Mouse (Mus musculus) heart, embryonic 16.5 days (tissue): ENCODE results near the gene Cdc20b. TPM values are rescaled to one million over a fixed set of nuclear protein-coding genes. Genes with fewer than 3 reads are reported as not detected.

Experiments
- ATAC-seq: fragments of 200-750 bp; cut with Nextera tagmentation; replicated peaks from 2 replicates; pipeline ENCODE4 v1.8.0; 2017; ENCODE audit warnings: moderate number of reproducible peaks; ENCODE audit not compliant: insufficient read depth, low FRiP score; ENCODE audit errors: extremely low read depth
- H3K27ac ChIP-seq: fragments of 300-500 bp; sonication (generic); 2 replicates; pipeline ENCODE4 v1.5.1; 2014; ENCODE audit warnings: mild to moderate bottlenecking, low read length, control low read depth, moderate library complexity
- H3K27me3 ChIP-seq: fragments of 300-500 bp; sonication (generic); 2 replicates; pipeline ENCODE4 v1.6.1; 2014; ENCODE audit warnings: low read length, mixed read lengths; ENCODE audit not compliant: control insufficient read depth, insufficient read depth
- H3K36me3 ChIP-seq: fragments of 300-500 bp; sonication (generic); 2 replicates; pipeline ENCODE4 v1.6.1; 2014; ENCODE audit not compliant: control insufficient read depth, insufficient read depth
- H3K4me1 ChIP-seq: fragments of 300-500 bp; sonication (generic); 2 replicates; pipeline ENCODE4 v1.6.1; 2014; ENCODE audit warnings: low read length, mixed read lengths; ENCODE audit not compliant: control insufficient read depth, insufficient read depth
- H3K4me2 ChIP-seq: fragments of 300-500 bp; sonication (generic); 2 replicates; pipeline ENCODE4 v1.6.1; 2014; ENCODE audit warnings: low read depth, mild to moderate bottlenecking, control low read depth, low read length
- H3K4me3 ChIP-seq: fragments of 300-500 bp; sonication (generic); 2 replicates; pipeline ENCODE4 v1.5.1; 2014; ENCODE audit warnings: mild to moderate bottlenecking, control low read depth, low read length
- H3K9ac ChIP-seq: fragments of 300-500 bp; sonication (generic); 2 replicates; pipeline ENCODE4 v1.6.1; 2014; ENCODE audit warnings: low read length, control low read depth
- H3K9me3 ChIP-seq: fragments of 300-500 bp; sonication (generic); replicated peaks from 2 replicates; pipeline ENCODE4 v1.6.1; 2016; ENCODE audit warnings: low read length; ENCODE audit not compliant: control insufficient read depth
- WGBS: fragments of 180-500 bp; shearing (Covaris S2); extraction: QIAGEN DNeasy Blood & Tissue Kit; methylation state at CpG from one replicate; pipeline ENCODE4 v1.1.7; 2014; 5-methylcytosine and 5-hydroxymethylcytosine counted together
- polyA plus RNA-seq: library from polyadenylated mRNA; unstranded; fragments of >200 nt; fragmentation: Nextera tagmentation; extraction: Ambion mirVana; gene quantifications from 2 replicates; pipeline ENCODE4 v1.2.1, GENCODE M21; 2015

Cdc20b gene
- polyA plus RNA-seq, 1 experiment from 2014 or later, result 0.38 TPM

DNA sequence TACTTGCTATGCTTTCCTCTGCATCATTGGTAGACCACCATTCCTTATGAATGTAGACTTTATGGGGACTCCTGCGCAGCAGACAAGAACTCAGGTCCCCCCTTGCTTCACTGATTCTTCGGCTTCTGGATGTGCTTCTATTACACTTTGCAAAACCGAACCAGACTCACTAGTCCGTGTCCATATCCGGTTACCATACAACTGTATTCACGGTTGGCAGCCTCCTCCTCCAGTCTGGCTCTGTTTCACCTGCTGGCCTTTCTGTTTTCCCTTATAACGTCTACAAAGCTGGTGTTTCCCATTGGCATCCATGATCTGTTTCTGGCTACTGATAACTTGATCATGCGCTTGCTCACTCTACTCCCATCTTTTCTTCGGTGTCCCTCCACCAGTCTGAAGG, 29.6 kb downstream of the Cdc20b start:
- H3K27ac ChIP-seq, result no peak overlapping the region
- H3K36me3 ChIP-seq, result no peaks in the 10 kb centered on the region
- H3K4me2 ChIP-seq, result no peak overlapping the region
- 83% methylated on average over 9 of the region's 9 CpGs for WGBS
- H3K4me3 ChIP-seq, result no peak overlapping the region
- ATAC-seq, result no peak
- no peaks in the 10 kb centered on the region for H3K27me3 ChIP-seq
- no peak overlapping the region for H3K9ac ChIP-seq
- H3K4me1 ChIP-seq, result no peaks in the 10 kb centered on the region
- H3K9me3 ChIP-seq, result no peaks in the 10 kb centered on the region

DNA sequence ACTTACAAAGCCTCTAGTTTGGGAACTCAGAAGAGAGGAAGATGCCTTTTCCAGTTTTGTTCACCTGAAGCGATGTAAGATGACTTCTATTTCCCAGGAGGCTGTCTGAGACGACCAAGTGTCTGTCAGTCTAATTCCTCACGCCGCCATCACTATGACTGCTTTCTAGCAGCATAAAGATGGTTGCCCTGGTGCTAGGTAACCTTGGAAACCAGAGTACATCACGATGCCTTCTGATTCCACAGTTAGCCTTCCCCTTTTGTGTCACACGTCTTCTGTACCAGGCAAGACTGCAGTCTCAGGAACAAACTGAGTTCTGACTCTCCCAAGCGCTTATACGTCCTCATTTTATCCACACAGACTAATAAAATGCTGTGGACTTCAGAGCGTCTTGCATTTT, 44.1 kb downstream of the Cdc20b start:
- Histone ChIP-seq H3K9me3 (no peaks in the 10 kb centered on the region), H3K27me3 (no peaks in the 10 kb centered on the region), H3K4me2 (no peak overlapping the region), H3K27ac (no peak overlapping the region), H3K4me1 (no peaks in the 10 kb centered on the region), H3K9ac (no peak overlapping the region), H3K4me3 (no peak overlapping the region), H3K36me3 (no peaks in the 10 kb centered on the region)
- no peak for ATAC-seq
- 79% methylated on average over 9 of the region's 9 CpGs for WGBS

DNA sequence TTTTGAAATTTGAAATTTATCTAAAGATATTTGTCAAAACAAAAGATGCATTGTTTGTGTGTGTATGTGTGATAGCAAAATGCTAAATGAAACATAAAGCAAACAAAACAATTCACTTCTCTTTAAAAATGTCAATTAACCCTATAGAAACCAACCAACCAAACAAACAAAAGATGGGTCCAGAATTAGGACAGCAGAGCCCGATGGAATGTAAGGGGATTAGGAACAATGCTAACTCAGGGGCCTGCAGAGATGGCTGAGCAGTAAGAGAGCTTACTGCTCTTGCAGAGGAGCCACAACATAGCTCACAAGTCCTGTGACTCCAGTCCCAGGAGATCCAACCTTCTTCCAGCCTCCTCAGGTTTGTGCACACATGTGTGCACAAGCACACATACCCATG, 47.2 kb downstream of the Cdc20b start:
- 0 out of 2 replicates have a peak, but pooled peaks cover 2% of the 10 kb centered on the region for H3K4me1 ChIP-seq
- ATAC-seq, result no peak
- 73% methylated on average over 1 of the region's 1 CpGs for WGBS
- H3K27me3 ChIP-seq, result no peaks in the 10 kb centered on the region
- H3K4me2 ChIP-seq, result no peak overlapping the region
- no peak overlapping the region for H3K9ac ChIP-seq
- no peak overlapping the region for H3K4me3 ChIP-seq
- no peaks in the 10 kb centered on the region for H3K9me3 ChIP-seq
- H3K36me3 ChIP-seq, result no peaks in the 10 kb centered on the region
- H3K27ac ChIP-seq, result no peak overlapping the region

- Histone ChIP-seq H3K27ac (no peak overlapping the region), H3K4me1 (0 out of 2 replicates have a peak, but pooled peaks cover 2% of the 10 kb centered on the region), H3K36me3 (no peaks in the 10 kb centered on the region), H3K9me3 (no peaks in the 10 kb centered on the region), H3K4me2 (no peak overlapping the region), H3K4me3 (no peak overlapping the region), H3K9ac (no peak overlapping the region), H3K27me3 (no peaks in the 10 kb centered on the region)
- 22% methylated on average over 5 of the region's 5 CpGs for WGBS
- no peak for ATAC-seq
These were observed 49.8 kb downstream of the Cdc20b start for GRCm38 (mm10) chr13:113084732-113085131.

GRCm38 (mm10) chr13:113087226-113088017, 52.5 kb downstream of the Cdc20b start:
- 69% methylated on average over 13 of the region's 13 CpGs for WGBS

GRCm38 (mm10) chr13:113090489-113090888, 55.6 kb downstream of the Cdc20b start:
- Histone ChIP-seq H3K4me1 (no peaks in the 10 kb centered on the region), H3K9ac (no peak overlapping the region), H3K4me2 (no peak overlapping the region; the same call in 1 of the 2 replicates), H3K4me3 (no peak overlapping the region), H3K27me3 (no peaks in the 10 kb centered on the region), H3K9me3 (no peaks in the 10 kb centered on the region), H3K27ac (no peak overlapping the region), H3K36me3 (no peaks in the 10 kb centered on the region)
- 46% methylated on average over 8 of the region's 8 CpGs for WGBS
- no peak for ATAC-seq

More at GRCm38 (mm10) chr13:113087226-113088017, 52.5 kb downstream of the Cdc20b start:
- Histone ChIP-seq H3K9me3 (no peaks in the 10 kb centered on the region), H3K36me3 (no peaks in the 10 kb centered on the region), H3K4me3 (no peak overlapping the region), H3K27ac (no peak overlapping the region), H3K4me1 (0 out of 2 replicates have a peak, but pooled peaks cover 2% of the 10 kb centered on the region), H3K4me2 (no peak overlapping the region), H3K27me3 (no peaks in the 10 kb centered on the region), H3K9ac (no peak overlapping the region)
- 0 out of 2 replicates have a peak, but pooled peaks have one; percentile 28 for ATAC-seq

DNA sequence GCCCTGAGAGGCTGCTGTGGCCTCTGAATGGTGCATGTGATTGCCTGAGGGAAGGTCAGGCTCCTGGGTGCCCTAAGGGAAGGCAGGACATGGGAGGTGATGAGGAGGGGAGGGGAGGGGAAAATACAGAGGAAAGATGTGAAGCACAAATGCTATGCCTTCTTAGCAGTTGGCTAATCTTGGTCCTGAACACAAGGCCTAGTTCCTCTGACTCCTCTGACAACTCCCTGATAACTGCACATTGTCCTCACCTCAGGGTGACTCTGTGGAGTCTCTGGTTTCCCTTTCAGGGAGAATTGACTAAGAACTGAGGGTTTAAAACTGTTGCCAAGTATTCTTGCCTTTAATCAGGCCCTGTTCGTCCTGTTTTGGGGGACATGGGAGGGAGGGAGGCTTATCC, 59.7 kb downstream of the Cdc20b start:
- H3K27ac ChIP-seq, result no peak overlapping the region
- no peak overlapping the region for H3K4me3 ChIP-seq
- no peaks in the 10 kb centered on the region for H3K9me3 ChIP-seq
- H3K36me3 ChIP-seq, result no peaks in the 10 kb centered on the region
- H3K9ac ChIP-seq, result no peak overlapping the region
- no peak overlapping the region for H3K4me2 ChIP-seq
- no peak for ATAC-seq
- no peaks in the 10 kb centered on the region for H3K4me1 ChIP-seq
- 57% methylated on average over 1 of the region's 1 CpGs for WGBS
- no peaks in the 10 kb centered on the region for H3K27me3 ChIP-seq

GRCm38 (mm10) chr13:113097011-113097410, 62.1 kb downstream of the Cdc20b start:
- Histone ChIP-seq H3K4me1 (no peaks in the 10 kb centered on the region), H3K36me3 (no peaks in the 10 kb centered on the region), H3K4me3 (no peak overlapping the region), H3K9ac (no peak overlapping the region), H3K9me3 (no peaks in the 10 kb centered on the region), H3K27ac (no peak overlapping the region), H3K27me3 (no peaks in the 10 kb centered on the region), H3K4me2 (no peak overlapping the region)
- no peak for ATAC-seq
- WGBS, result 68% methylated on average over 3 of the region's 3 CpGs

- Histone ChIP-seq H3K4me2 (no peak overlapping the region; the same call in 1 of the 2 replicates), H3K9ac (no peak overlapping the region; the same call in 1 of the 2 replicates), H3K4me1 (no peaks in the 10 kb centered on the region), H3K4me3 (no peak overlapping the region), H3K36me3 (no peaks in the 10 kb centered on the region), H3K9me3 (no peaks in the 10 kb centered on the region), H3K27ac (no peak overlapping the region), H3K27me3 (no peaks in the 10 kb centered on the region)
- 75% methylated on average over 2 of the region's 2 CpGs for WGBS
- no peak for ATAC-seq
These were observed 63.5 kb downstream of the Cdc20b start for GRCm38 (mm10) chr13:113098406-113098805.
